Mouse (Mus musculus): ENCODE measurements around the gene Tpd52l2.

DNA sequence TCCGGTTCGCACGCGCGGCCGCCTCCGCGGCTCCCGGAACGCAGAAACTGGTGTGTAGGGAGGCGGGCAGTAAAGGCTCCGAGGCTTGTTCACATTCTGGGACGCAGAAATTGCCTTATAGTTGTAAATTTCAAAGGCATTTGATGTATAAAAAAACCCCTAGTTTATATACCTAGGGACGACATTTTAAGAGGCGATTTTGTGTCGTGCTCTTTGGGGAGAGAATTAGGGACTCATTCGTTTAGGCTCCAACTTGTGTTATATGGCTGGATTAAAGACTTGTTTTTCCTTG is 23.9 kb downstream of the Tpd52l2 start:
- no peak for TF ChIP-seq POLR2A (IDR thresholded peaks at IDR 0.05; ENCODE audit: insufficient read depth, low read depth, low read length)
- TF ChIP-seq CTCF (IDR thresholded peaks at IDR 0.05; ENCODE audit: insufficient read depth, low read depth, low read length) = no peak
